Mouse (Mus musculus) bone marrow macrophage, adult 2 months (primary cell): ENCODE measurements around the gene Stoml1. TPM values are rescaled to one million over a fixed set of nuclear protein-coding genes. Genes with fewer than 3 reads are reported as not detected.
A peak's percentile ranks its signal among the peaks of the same experiment; 100 is the strongest.

Source experiments
- H3K27ac ChIP-seq: 2 replicates; pipeline ENCODE4 v1.5.1; 2012; ENCODE audit warnings: low read depth, low read length; ENCODE audit not compliant: insufficient read depth
- H3K4me1 ChIP-seq: 2 replicates; pipeline ENCODE4 v1.6.1; 2012; ENCODE audit warnings: low read length; ENCODE audit not compliant: control insufficient read depth, insufficient read depth
- H3K4me3 ChIP-seq: 2 replicates; pipeline ENCODE4 v1.5.1; 2012; ENCODE audit warnings: mild to moderate bottlenecking, low read length, moderate library complexity; ENCODE audit not compliant: insufficient read depth
- CTCF ChIP-seq: IDR thresholded peaks from 2 replicates; pipeline ENCODE4 v1.5.1; 2012; ENCODE audit warnings: low read depth, mild to moderate bottlenecking, low read length, moderate library complexity
- POLR2A ChIP-seq: IDR thresholded peaks from 2 replicates; pipeline ENCODE4 v1.6.1; 2012; ENCODE audit warnings: mild to moderate bottlenecking, low read depth, low read length, borderline replicate concordance
- polyA plus RNA-seq: library from polyadenylated mRNA; stranded (reverse); fragments of >200 nt; gene quantifications from 2 replicates; pipeline ENCODE4 v1.2.4, GENCODE M21; 2012; ENCODE audit not compliant: missing spikeins, insufficient read depth, insufficient read length

Stoml1 gene
- polyA plus RNA-seq, 1 experiment, result 21.3 TPM

- peaks cover 73% of the 10 kb centered on the region for H3K4me1 ChIP-seq
- TF ChIP-seq CTCF (no peak), POLR2A (no peak)
- H3K27ac ChIP-seq, result no peak overlapping the region
- no peak overlapping the region for H3K4me3 ChIP-seq
Measured at GRCm38 (mm10) chr9:58272068-58272541, 19.1 kb downstream of the Stoml1 start.

DNA sequence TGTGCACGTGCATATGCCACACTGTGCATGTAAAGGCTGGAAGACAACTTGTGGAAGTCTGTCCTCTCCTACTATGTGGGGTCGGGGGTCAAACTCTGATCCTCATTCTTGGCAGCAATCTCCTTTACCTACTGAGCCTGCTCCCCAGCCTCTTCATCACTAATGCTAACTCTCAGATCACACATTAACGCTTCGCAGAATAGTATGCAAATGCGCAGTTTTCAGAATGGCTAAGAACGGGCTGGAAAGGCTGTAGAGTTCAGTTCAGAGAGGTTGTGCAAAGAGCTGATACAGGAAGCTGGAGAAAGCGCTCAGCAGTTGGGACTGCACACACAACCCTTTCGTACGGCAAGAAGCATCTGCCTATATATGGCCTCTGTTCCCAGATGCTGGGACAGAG, 19.9 kb downstream of the Stoml1 start:
- no peak for TF ChIP-seq POLR2A
- TF ChIP-seq CTCF, result no peak
- H3K27ac ChIP-seq, result no peak overlapping the region

DNA sequence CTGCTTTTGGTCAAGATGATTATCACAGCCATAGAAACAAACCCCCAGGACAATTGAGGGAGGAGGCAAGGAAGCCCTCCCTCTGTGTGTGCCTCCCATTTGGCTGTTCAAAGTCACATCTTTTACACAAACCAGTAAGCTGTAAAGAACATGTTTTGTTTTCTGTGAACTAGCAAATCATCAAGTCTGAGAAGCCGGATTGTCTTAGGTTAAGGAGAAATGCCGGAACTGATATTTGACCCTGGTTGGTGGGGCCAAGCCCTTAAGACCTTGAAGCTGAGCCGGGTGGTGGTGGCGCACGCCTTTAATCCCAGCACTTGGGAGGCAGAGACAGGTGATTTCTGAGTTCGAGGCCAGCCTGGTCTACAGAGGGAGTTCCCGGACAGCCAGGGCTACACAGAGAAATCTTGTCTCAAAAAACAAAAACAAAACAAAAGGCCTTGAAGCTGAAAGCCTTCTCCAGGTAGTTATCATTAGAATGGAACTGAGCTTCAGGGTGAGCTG, 21.2 kb downstream of the Stoml1 start:
- Histone ChIP-seq H3K27ac (peak overlapping the region; percentile 65; the same call in 1 of the 2 replicates), H3K4me3 (no peak overlapping the region), H3K4me1 (peaks cover 61% of the 10 kb centered on the region)
- TF ChIP-seq CTCF (no peak), POLR2A (no peak)

More for the DNA sequence above, 19.9 kb downstream of the Stoml1 start:
- Histone ChIP-seq H3K4me1 (peaks cover 68% of the 10 kb centered on the region), H3K4me3 (no peak overlapping the region)

- Histone ChIP-seq H3K4me3 (no peak overlapping the region), H3K27ac (peak overlapping the region; percentile 65; the same call in 1 of the 2 replicates), H3K4me1 (peaks cover 61% of the 10 kb centered on the region)
- TF ChIP-seq POLR2A (no peak), CTCF (no peak)
Measured at GRCm38 (mm10) chr9:58274626-58275025, 21.7 kb downstream of the Stoml1 start.

- peaks cover 59% of the 10 kb centered on the region for H3K4me1 ChIP-seq
- no peak for TF ChIP-seq CTCF
- no peak for TF ChIP-seq POLR2A
- H3K27ac ChIP-seq, result peak overlapping the region; percentile 89
- peak overlapping the region; percentile 40 for H3K4me3 ChIP-seq
Measured at GRCm38 (mm10) chr9:58275115-58275774, 22.3 kb downstream of the Stoml1 start.

DNA sequence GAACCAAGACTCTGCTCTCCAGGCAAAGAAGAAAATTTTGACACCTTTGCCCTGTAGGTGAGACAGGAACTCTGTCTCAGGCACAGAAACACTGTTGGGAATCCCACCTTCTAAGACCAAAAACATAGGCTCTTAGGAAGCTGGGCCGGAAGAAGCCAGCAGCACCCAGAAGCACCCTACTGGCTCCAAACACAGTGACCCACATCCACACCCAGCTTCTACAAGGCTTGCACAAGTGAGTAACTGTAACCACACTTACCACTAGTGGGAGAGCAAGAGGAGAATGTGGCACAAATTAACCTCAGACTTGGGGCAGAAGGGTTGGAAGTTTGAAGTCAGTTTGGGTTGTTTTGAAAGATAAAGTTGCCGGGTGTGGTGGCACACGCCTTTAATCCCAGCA, 22.8 kb downstream of the Stoml1 start:
- Histone ChIP-seq H3K27ac (peak overlapping the region; percentile 89), H3K4me1 (peaks cover 55% of the 10 kb centered on the region), H3K4me3 (peak overlapping the region; percentile 40)
- TF ChIP-seq POLR2A (no peak), CTCF (no peak)

- Histone ChIP-seq H3K4me1 (peaks cover 52% of the 10 kb centered on the region), H3K4me3 (no peak overlapping the region), H3K27ac (0 out of 2 replicates have a peak overlapping the region, but pooled peaks have one; percentile 4)
- TF ChIP-seq POLR2A, result no peak
- no peak for TF ChIP-seq CTCF
Measured at GRCm38 (mm10) chr9:58276346-58276745, 23.4 kb downstream of the Stoml1 start.

DNA sequence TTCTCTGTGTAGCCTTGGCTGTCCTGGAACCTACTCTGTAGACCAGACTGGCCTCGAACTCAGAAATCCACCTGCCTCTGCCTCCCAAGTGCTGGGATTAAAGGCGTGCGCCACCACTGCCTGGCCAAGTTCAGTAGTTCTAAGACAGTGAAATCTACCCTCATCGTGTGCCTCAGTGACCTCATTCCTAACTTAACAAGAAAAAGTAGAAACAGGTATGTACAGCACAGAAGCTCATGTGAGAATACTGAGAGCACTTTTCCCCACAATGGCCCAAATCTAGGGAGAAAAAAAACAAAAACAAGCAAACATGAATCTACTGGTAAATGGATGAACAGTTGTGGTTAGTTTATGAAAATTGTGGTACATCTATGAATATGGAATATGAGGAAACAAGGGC, 25.3 kb downstream of the Stoml1 start:
- no peak overlapping the region for H3K4me3 ChIP-seq
- TF ChIP-seq POLR2A (no peak), CTCF (no peak)
- H3K4me1 ChIP-seq, result peaks cover 32% of the 10 kb centered on the region
- H3K27ac ChIP-seq, result no peak overlapping the region

- Histone ChIP-seq H3K4me1 (peaks cover 25% of the 10 kb centered on the region), H3K27ac (no peak overlapping the region), H3K4me3 (no peak overlapping the region)
- no peak for TF ChIP-seq POLR2A
- no peak for TF ChIP-seq CTCF
Measured at GRCm38 (mm10) chr9:58278821-58279723, 26.1 kb downstream of the Stoml1 start.

GRCm38 (mm10) chr9:58279780-58280179, 26.8 kb downstream of the Stoml1 start:
- TF ChIP-seq CTCF (no peak), POLR2A (no peak)
- Histone ChIP-seq H3K4me1 (peaks cover 18% of the 10 kb centered on the region), H3K4me3 (no peak overlapping the region), H3K27ac (no peak overlapping the region)
